Mouse (Mus musculus) hindbrain, embryonic 15.5 days (tissue): ENCODE data around the gene Bicdl1. TPM values are rescaled to one million over a fixed set of nuclear protein-coding genes. Genes with fewer than 3 reads are reported as not detected.
A peak's percentile ranks its signal among the peaks of the same experiment; 100 is the strongest.

Experiments used
- ATAC-seq: fragments of 200-750 bp; cut with Nextera tagmentation; 2 replicates; pipeline ENCODE4 v1.8.0; 2017; ENCODE audit warnings: low read depth, moderate number of reproducible peaks, moderate TSS enrichment; ENCODE audit not compliant: low FRiP score
- H3K27ac ChIP-seq: fragments of 300-500 bp; sonication (generic); replicated peaks from 2 replicates; pipeline ENCODE4 v1.5.1; 2015; ENCODE audit warnings: mild to moderate bottlenecking, inconsistent platforms
- H3K27me3 ChIP-seq: fragments of 300-500 bp; sonication (generic); 2 replicates; pipeline ENCODE4 v1.6.1; 2015; ENCODE audit warnings: control low read depth, inconsistent platforms
- H3K36me3 ChIP-seq: fragments of 300-500 bp; sonication (generic); 2 replicates; pipeline ENCODE4 v1.6.1; 2015; ENCODE audit warnings: control low read depth, inconsistent platforms
- H3K4me1 ChIP-seq: fragments of 300-500 bp; sonication (generic); replicated peaks from 2 replicates; pipeline ENCODE4 v1.6.1; 2015; ENCODE audit warnings: control low read depth, inconsistent platforms
- H3K4me2 ChIP-seq: fragments of 300-500 bp; sonication (generic); 2 replicates; pipeline ENCODE4 v1.6.1; 2015; ENCODE audit warnings: moderate library complexity, mild to moderate bottlenecking, inconsistent platforms
- H3K4me3 ChIP-seq: fragments of 300-500 bp; sonication (generic); 2 replicates; pipeline ENCODE4 v1.5.1; 2015; ENCODE audit warnings: mild to moderate bottlenecking, inconsistent platforms
- H3K9ac ChIP-seq: fragments of 300-500 bp; sonication (generic); 2 replicates; pipeline ENCODE4 v1.6.1; 2015; ENCODE audit warnings: inconsistent platforms
- H3K9me3 ChIP-seq: fragments of 300-500 bp; sonication (generic); 2 replicates; pipeline ENCODE4 v1.6.1; 2016; ENCODE audit warnings: control low read depth, inconsistent platforms
- WGBS: fragments of 180-500 bp; shearing (Covaris S2); methylation state at CpG from one replicate; pipeline ENCODE4 v1.1.7; 2015; 5-methylcytosine and 5-hydroxymethylcytosine counted together
- polyA plus RNA-seq: library from polyadenylated mRNA; unstranded; fragments of >200 nt; fragmentation: Nextera tagmentation; extraction: Ambion mirVana; gene quantifications from 2 replicates; pipeline ENCODE4 v1.2.1, GENCODE M21; 2015

Bicdl1 gene
- polyA plus RNA-seq, result 39.9 and 45.8 TPM in 2 replicates

GRCm38 (mm10) chr5:115731001-115731731, at the start of gene Bicdl1:
Gene Bicdl1, minus strand, starts transcription at chr5:115731621.
- ATAC-seq, result peak; percentile 19; the same call in 1 of the 2 replicates
- peak within 1 kb of the TSS; percentile 94 for H3K4me3 ChIP-seq
- H3K9me3 ChIP-seq, result no peaks in the 10 kb centered on the region
- peaks cover 35% of the 10 kb centered on the region for H3K4me1 ChIP-seq
- H3K36me3 ChIP-seq, result no peaks in the 10 kb centered on the region
- H3K9ac ChIP-seq, result peak within 1 kb of the TSS; percentile 89
- 0% methylated on average over 54 of the region's 83 CpGs for WGBS
- H3K4me2 ChIP-seq, result peak within 1 kb of the TSS; percentile 80
- H3K27me3 ChIP-seq, result no peaks in the 10 kb centered on the region
- H3K27ac ChIP-seq, result peak within 1 kb of the TSS; percentile 99

- H3K27me3 ChIP-seq, result no peaks in the 10 kb centered on the region
- H3K4me1 ChIP-seq, result no peaks in the 10 kb centered on the region
- WGBS, result 62% methylated on average over 4 of the region's 4 CpGs
- no peaks in the 10 kb centered on the region for H3K36me3 ChIP-seq
- H3K27ac ChIP-seq, result no peak overlapping the region
- H3K4me2 ChIP-seq, result no peak overlapping the region
- no peak overlapping the region for H3K9ac ChIP-seq
- ATAC-seq, result no peak
- no peak overlapping the region for H3K4me3 ChIP-seq
- H3K9me3 ChIP-seq, result no peaks in the 10 kb centered on the region
Measured at GRCm38 (mm10) chr5:115776911-115777310, 45.5 kb upstream of the Bicdl1 start.

DNA sequence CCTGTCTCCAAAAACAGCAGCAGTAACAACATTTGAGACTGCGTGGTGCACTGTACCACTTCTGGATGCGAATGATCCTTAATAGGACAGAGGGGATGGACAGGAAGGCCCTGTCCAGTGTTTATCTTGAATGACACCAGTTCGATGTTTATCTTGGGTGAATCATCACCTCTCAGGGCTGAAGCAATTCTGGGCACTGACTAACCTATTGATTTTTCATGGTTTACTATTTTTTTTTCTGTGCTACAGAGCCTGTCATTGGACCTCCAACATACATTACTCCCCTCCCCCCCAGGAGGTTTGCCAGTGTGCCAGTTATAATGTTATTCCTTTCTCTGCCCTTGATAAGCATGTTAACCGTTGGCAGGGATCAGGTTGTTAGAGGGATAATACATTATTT, 43.9 kb upstream of the Bicdl1 start:
- Histone ChIP-seq H3K4me1 (no peaks in the 10 kb centered on the region), H3K27ac (peak overlapping the region; percentile 57; the same call in 1 of the 2 replicates), H3K9me3 (no peaks in the 10 kb centered on the region), H3K4me2 (no peak overlapping the region), H3K9ac (no peak overlapping the region), H3K36me3 (no peaks in the 10 kb centered on the region), H3K4me3 (no peak overlapping the region), H3K27me3 (no peaks in the 10 kb centered on the region)
- no peak for ATAC-seq
- WGBS, result 61% methylated on average over 4 of the region's 4 CpGs

DNA sequence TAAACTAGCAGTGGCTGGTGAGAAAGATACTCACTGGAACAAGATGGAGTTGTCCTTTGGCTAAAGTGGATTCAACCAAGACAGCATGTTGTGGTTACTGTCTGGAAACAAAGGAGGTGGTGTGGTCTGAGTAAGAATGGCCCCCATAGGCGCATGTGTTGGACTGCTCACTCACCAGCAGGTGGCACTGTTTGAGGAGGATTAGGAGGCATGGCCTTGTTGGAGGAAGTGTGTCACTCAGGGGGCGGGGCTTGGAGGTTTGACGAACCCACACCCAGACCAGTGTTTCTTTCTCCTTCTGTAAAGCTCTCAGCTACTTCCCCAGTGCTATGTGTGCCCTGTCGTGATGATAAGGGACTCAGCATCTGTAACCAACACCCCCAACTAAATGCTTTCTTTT, 38.6 kb upstream of the Bicdl1 start:
- no peak overlapping the region for H3K4me2 ChIP-seq
- H3K9ac ChIP-seq, result no peak overlapping the region
- no peaks in the 10 kb centered on the region for H3K36me3 ChIP-seq
- H3K27me3 ChIP-seq, result no peaks in the 10 kb centered on the region
- H3K4me3 ChIP-seq, result no peak overlapping the region
- H3K9me3 ChIP-seq, result no peaks in the 10 kb centered on the region
- H3K4me1 ChIP-seq, result no peaks in the 10 kb centered on the region
- no peak for ATAC-seq
- H3K27ac ChIP-seq, result no peak overlapping the region
- 96% methylated on average over 4 of the region's 4 CpGs for WGBS

DNA sequence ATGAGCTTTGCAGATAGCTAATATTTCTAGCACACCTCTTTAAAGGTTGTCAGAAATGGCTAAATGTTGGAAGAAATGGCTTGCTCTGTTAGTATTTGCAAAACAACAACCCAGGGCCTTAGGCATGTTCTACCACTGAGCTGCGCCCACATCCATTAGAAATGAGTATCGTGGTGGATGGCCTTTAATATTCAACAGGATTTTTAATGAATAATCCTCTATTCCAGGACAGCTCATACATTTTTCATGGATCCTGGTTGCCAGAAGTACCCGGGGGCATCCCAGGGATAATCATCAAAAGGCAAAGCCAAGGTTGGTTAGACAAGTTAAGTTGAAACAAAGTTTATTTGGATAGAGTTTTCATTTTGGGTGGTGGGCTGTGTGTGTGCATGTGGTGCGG, 37.7 kb upstream of the Bicdl1 start:
- Histone ChIP-seq H3K4me3 (no peak overlapping the region), H3K36me3 (no peaks in the 10 kb centered on the region), H3K9me3 (no peaks in the 10 kb centered on the region), H3K9ac (no peak overlapping the region), H3K4me1 (no peaks in the 10 kb centered on the region), H3K27me3 (no peaks in the 10 kb centered on the region), H3K27ac (no peak overlapping the region), H3K4me2 (no peak overlapping the region)
- ATAC-seq, result no peak
- 70% methylated on average over 4 of the region's 4 CpGs for WGBS

GRCm38 (mm10) chr5:115766821-115767220, 35.4 kb upstream of the Bicdl1 start:
- H3K4me2 ChIP-seq, result no peak overlapping the region
- no peaks in the 10 kb centered on the region for H3K36me3 ChIP-seq
- H3K4me3 ChIP-seq, result no peak overlapping the region
- H3K27me3 ChIP-seq, result no peaks in the 10 kb centered on the region
- no peaks in the 10 kb centered on the region for H3K4me1 ChIP-seq
- 65% methylated on average over 8 of the region's 8 CpGs for WGBS
- ATAC-seq, result no peak
- no peaks in the 10 kb centered on the region for H3K9me3 ChIP-seq
- H3K9ac ChIP-seq, result no peak overlapping the region
- H3K27ac ChIP-seq, result no peak overlapping the region

DNA sequence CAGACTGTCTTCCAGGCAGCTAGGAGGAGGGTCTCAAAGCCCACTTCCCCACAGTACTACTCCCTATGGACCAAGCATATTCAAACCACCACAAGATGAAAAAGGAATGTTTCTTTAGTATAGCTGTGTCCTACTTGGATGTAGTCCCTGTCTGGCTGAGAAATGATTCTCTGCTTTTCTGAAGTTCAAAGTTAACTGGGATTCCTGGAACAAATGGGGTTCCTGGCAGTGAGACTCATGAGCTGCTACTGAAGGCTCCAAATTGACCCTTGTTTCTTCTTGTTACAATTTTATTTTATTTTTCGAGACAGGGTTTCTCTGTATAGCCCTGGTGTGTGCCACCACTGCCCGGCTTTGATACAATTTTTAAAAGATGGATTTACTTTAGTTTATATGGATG, 32.6 kb upstream of the Bicdl1 start:
- H3K27me3 ChIP-seq, result no peaks in the 10 kb centered on the region
- no peak overlapping the region for H3K4me2 ChIP-seq
- no peak for ATAC-seq
- H3K4me1 ChIP-seq, result 0 out of 2 replicates have a peak, but pooled peaks cover 2% of the 10 kb centered on the region
- no peak overlapping the region for H3K4me3 ChIP-seq
- no peak overlapping the region for H3K9ac ChIP-seq
- no peaks in the 10 kb centered on the region for H3K36me3 ChIP-seq
- H3K27ac ChIP-seq, result no peak overlapping the region
- no peaks in the 10 kb centered on the region for H3K9me3 ChIP-seq
- WGBS, result 93% methylated on average over 2 of the region's 2 CpGs

- Histone ChIP-seq H3K36me3 (no peaks in the 10 kb centered on the region), H3K9me3 (no peaks in the 10 kb centered on the region), H3K4me3 (no peak overlapping the region), H3K4me2 (no peak overlapping the region), H3K9ac (no peak overlapping the region), H3K4me1 (0 out of 2 replicates have a peak, but pooled peaks cover 4% of the 10 kb centered on the region), H3K27me3 (no peaks in the 10 kb centered on the region), H3K27ac (no peak overlapping the region)
- 78% methylated on average over 11 of the region's 11 CpGs for WGBS
- no peak for ATAC-seq
Measured at GRCm38 (mm10) chr5:115760903-115761302, 29.5 kb upstream of the Bicdl1 start.

- 51% methylated on average over 10 of the region's 10 CpGs for WGBS
- no peak for ATAC-seq
Measured at GRCm38 (mm10) chr5:115758431-115759180, 27.2 kb upstream of the Bicdl1 start.

GRCm38 (mm10) chr5:115757516-115757915, 26.1 kb upstream of the Bicdl1 start:
- ATAC-seq, result no peak
- H3K4me1 ChIP-seq, result 0 out of 2 replicates have a peak, but pooled peaks cover 4% of the 10 kb centered on the region
- H3K36me3 ChIP-seq, result no peaks in the 10 kb centered on the region
- 75% methylated on average over 8 of the region's 8 CpGs for WGBS
- no peaks in the 10 kb centered on the region for H3K9me3 ChIP-seq
- H3K9ac ChIP-seq, result no peak overlapping the region
- H3K27me3 ChIP-seq, result no peaks in the 10 kb centered on the region
- no peak overlapping the region for H3K4me3 ChIP-seq
- H3K4me2 ChIP-seq, result no peak overlapping the region
- H3K27ac ChIP-seq, result no peak overlapping the region

More at GRCm38 (mm10) chr5:115758431-115759180, 27.2 kb upstream of the Bicdl1 start:
- H3K4me1 ChIP-seq, result 0 out of 2 replicates have a peak, but pooled peaks cover 4% of the 10 kb centered on the region
- H3K27me3 ChIP-seq, result no peaks in the 10 kb centered on the region
- no peak overlapping the region for H3K4me3 ChIP-seq
- no peaks in the 10 kb centered on the region for H3K9me3 ChIP-seq
- no peak overlapping the region for H3K9ac ChIP-seq
- H3K36me3 ChIP-seq, result no peaks in the 10 kb centered on the region
- no peak overlapping the region for H3K27ac ChIP-seq
- no peak overlapping the region for H3K4me2 ChIP-seq

- Histone ChIP-seq H3K4me2 (no peak overlapping the region), H3K27ac (no peak overlapping the region), H3K4me1 (0 out of 2 replicates have a peak, but pooled peaks cover 4% of the 10 kb centered on the region), H3K27me3 (no peaks in the 10 kb centered on the region), H3K36me3 (no peaks in the 10 kb centered on the region), H3K9me3 (no peaks in the 10 kb centered on the region), H3K4me3 (no peak overlapping the region), H3K9ac (no peak overlapping the region)
- WGBS, result 59% methylated on average over 5 of the region's 7 CpGs
- no peak for ATAC-seq
Measured at GRCm38 (mm10) chr5:115755501-115755900, 24.1 kb upstream of the Bicdl1 start.

DNA sequence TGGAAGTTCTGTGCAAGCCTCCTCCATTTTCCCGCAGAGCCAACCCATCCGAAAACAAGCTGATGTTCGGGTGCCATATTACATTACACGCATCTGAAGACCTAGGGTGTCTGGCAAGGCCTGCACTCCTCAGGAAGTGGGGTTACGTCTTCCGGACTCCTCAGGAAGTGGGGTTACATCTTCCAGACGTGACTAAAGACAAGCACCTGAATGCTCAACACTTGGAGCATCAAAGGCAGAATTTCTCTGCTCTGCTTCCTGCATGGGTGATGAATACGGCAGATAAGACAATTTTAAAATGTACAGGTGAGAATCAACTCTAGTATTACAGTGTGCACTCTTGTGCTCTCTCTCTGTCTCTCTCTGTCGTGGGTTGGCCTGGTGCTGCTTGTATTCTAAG, 23.4 kb upstream of the Bicdl1 start:
- H3K27ac ChIP-seq, result no peak overlapping the region
- WGBS, result 86% methylated on average over 9 of the region's 9 CpGs

More for the DNA sequence above, 23.4 kb upstream of the Bicdl1 start:
- ATAC-seq, result no peak
- Histone ChIP-seq H3K36me3 (no peaks in the 10 kb centered on the region), H3K4me2 (no peak overlapping the region), H3K27me3 (no peaks in the 10 kb centered on the region), H3K9ac (no peak overlapping the region), H3K4me3 (no peak overlapping the region), H3K9me3 (no peaks in the 10 kb centered on the region), H3K4me1 (0 out of 2 replicates have a peak, but pooled peaks cover 4% of the 10 kb centered on the region)
